Mouse (Mus musculus): ENCODE measurements around the gene Foxa3. TPM values are rescaled to one million over a fixed set of nuclear protein-coding genes. Genes with fewer than 3 reads are reported as not detected.

Gene Foxa3
- polyA plus RNA-seq, 1 experiment from 2014 or later: not detected

- H3K27ac ChIP-seq (ENCODE audit: low read depth, low read length): no peak overlapping the region
- no peak for ATAC-seq (ENCODE audit: low read depth)
- 82% methylated on average over 2 of the region's 2 CpGs for WGBS
Measured at GRCm38 (mm10) chr7:18986503-18986902, 36.8 kb downstream of the Foxa3 start.

GRCm38 (mm10) chr7:18978381-18978780 is 45.0 kb downstream of the Foxa3 start:
- 83% methylated on average over 9 of the region's 9 CpGs for WGBS
- Histone ChIP-seq H3K27ac (ENCODE audit: low read depth, low read length) (no peak overlapping the region), H3K27me3 (ENCODE audit: control insufficient read depth, insufficient read depth, low read length) (no peaks in the 10 kb centered on the region), H3K4me1 (ENCODE audit: control insufficient read depth, insufficient read depth, low read length) (no peaks in the 10 kb centered on the region), H3K36me3 (ENCODE audit: control insufficient read depth, insufficient read depth, low read length) (no peaks in the 10 kb centered on the region), H3K4me2 (ENCODE audit: low read depth, low read length) (no peak overlapping the region), H3K9ac (replicated peaks; ENCODE audit: low read depth, low read length) (no peak overlapping the region), H3K4me3 (ENCODE audit: low read depth, low read length) (no peak overlapping the region), H3K9me3 (ENCODE audit: control insufficient read depth, low read length) (no peaks in the 10 kb centered on the region)
- no peak for ATAC-seq (ENCODE audit: low read depth)

More at GRCm38 (mm10) chr7:18986503-18986902, 36.8 kb downstream of the Foxa3 start:
- Histone ChIP-seq H3K4me1 (ENCODE audit: control insufficient read depth, insufficient read depth, low read length) (peaks cover 4% of the 10 kb centered on the region; the same call in 1 of the 2 replicates), H3K27me3 (ENCODE audit: control insufficient read depth, insufficient read depth, low read length) (no peaks in the 10 kb centered on the region), H3K9me3 (ENCODE audit: control insufficient read depth, low read length) (no peaks in the 10 kb centered on the region), H3K9ac (replicated peaks; ENCODE audit: low read depth, low read length) (no peak overlapping the region), H3K4me3 (ENCODE audit: low read depth, low read length) (no peak overlapping the region), H3K4me2 (ENCODE audit: low read depth, low read length) (no peak overlapping the region), H3K36me3 (ENCODE audit: control insufficient read depth, insufficient read depth, low read length) (no peaks in the 10 kb centered on the region)

GRCm38 (mm10) chr7:18970956-18971355 is 52.4 kb downstream of the Foxa3 start:
- Histone ChIP-seq H3K27ac (ENCODE audit: low read depth, low read length) (no peak overlapping the region), H3K4me2 (ENCODE audit: low read depth, low read length) (no peak overlapping the region), H3K4me3 (ENCODE audit: low read depth, low read length) (no peak overlapping the region), H3K27me3 (ENCODE audit: control insufficient read depth, insufficient read depth, low read length) (no peaks in the 10 kb centered on the region), H3K4me1 (ENCODE audit: control insufficient read depth, insufficient read depth, low read length) (no peaks in the 10 kb centered on the region; the same call in 1 of the 2 replicates), H3K36me3 (ENCODE audit: control insufficient read depth, insufficient read depth, low read length) (no peaks in the 10 kb centered on the region), H3K9me3 (ENCODE audit: control insufficient read depth, low read length) (no peaks in the 10 kb centered on the region), H3K9ac (replicated peaks; ENCODE audit: low read depth, low read length) (no peak overlapping the region)
- 94% methylated on average over 3 of the region's 3 CpGs for WGBS
- no peak for ATAC-seq (ENCODE audit: low read depth)

- no peak overlapping the region for H3K27ac ChIP-seq (ENCODE audit: low read depth, low read length)
Measured at GRCm38 (mm10) chr7:18967603-18968002, 55.7 kb downstream of the Foxa3 start.

GRCm38 (mm10) chr7:18965312-18965711 is 58.0 kb downstream of the Foxa3 start:
- H3K4me3 ChIP-seq (ENCODE audit: low read depth, low read length): no peak overlapping the region
- no peaks in the 10 kb centered on the region for H3K27me3 ChIP-seq (ENCODE audit: control insufficient read depth, insufficient read depth, low read length)
- no peaks in the 10 kb centered on the region for H3K9me3 ChIP-seq (ENCODE audit: control insufficient read depth, low read length)
- no peak overlapping the region for H3K27ac ChIP-seq (ENCODE audit: low read depth, low read length)
- H3K36me3 ChIP-seq (ENCODE audit: control insufficient read depth, insufficient read depth, low read length): no peaks in the 10 kb centered on the region; the same call in 1 of the 2 replicates
- H3K4me1 ChIP-seq (ENCODE audit: control insufficient read depth, insufficient read depth, low read length): peaks cover 19% of the 10 kb centered on the region
- WGBS: 85% methylated on average over 5 of the region's 5 CpGs
- ATAC-seq (ENCODE audit: low read depth): no peak
- H3K9ac ChIP-seq (replicated peaks; ENCODE audit: low read depth, low read length): no peak overlapping the region
- no peak overlapping the region for H3K4me2 ChIP-seq (ENCODE audit: low read depth, low read length)

More at GRCm38 (mm10) chr7:18967603-18968002, 55.7 kb downstream of the Foxa3 start:
- no peak overlapping the region for H3K4me2 ChIP-seq (ENCODE audit: low read depth, low read length)
- no peak overlapping the region for H3K4me3 ChIP-seq (ENCODE audit: low read depth, low read length)
- WGBS: 10% methylated on average over 8 of the region's 8 CpGs
- no peaks in the 10 kb centered on the region for H3K36me3 ChIP-seq (ENCODE audit: control insufficient read depth, insufficient read depth, low read length)
- H3K9ac ChIP-seq (replicated peaks; ENCODE audit: low read depth, low read length): no peak overlapping the region
- ATAC-seq (ENCODE audit: low read depth): peak; percentile 65
- peaks cover 9% of the 10 kb centered on the region for H3K4me1 ChIP-seq (ENCODE audit: control insufficient read depth, insufficient read depth, low read length)
- no peaks in the 10 kb centered on the region for H3K27me3 ChIP-seq (ENCODE audit: control insufficient read depth, insufficient read depth, low read length)
- no peaks in the 10 kb centered on the region for H3K9me3 ChIP-seq (ENCODE audit: control insufficient read depth, low read length)

- H3K4me3 ChIP-seq (ENCODE audit: low read depth, low read length): no peak overlapping the region
- WGBS: 5% methylated on average over 19 of the region's 19 CpGs
- peaks cover 3% of the 10 kb centered on the region; the same call in 1 of the 2 replicates for H3K36me3 ChIP-seq (ENCODE audit: control insufficient read depth, insufficient read depth, low read length)
- H3K9me3 ChIP-seq (ENCODE audit: control insufficient read depth, low read length): no peaks in the 10 kb centered on the region
- no peak overlapping the region for H3K27ac ChIP-seq (ENCODE audit: low read depth, low read length)
- ATAC-seq (ENCODE audit: low read depth): no peak
- no peak overlapping the region for H3K9ac ChIP-seq (replicated peaks; ENCODE audit: low read depth, low read length)
- peaks cover 19% of the 10 kb centered on the region for H3K4me1 ChIP-seq (ENCODE audit: control insufficient read depth, insufficient read depth, low read length)
- no peaks in the 10 kb centered on the region for H3K27me3 ChIP-seq (ENCODE audit: control insufficient read depth, insufficient read depth, low read length)
- no peak overlapping the region; the same call in 1 of the 2 replicates for H3K4me2 ChIP-seq (ENCODE audit: low read depth, low read length)
Measured at GRCm38 (mm10) chr7:18963294-18963843, 60.0 kb downstream of the Foxa3 start.

Other genes starting within 250 kb of the Foxa3 start
- gene Psg19, start 225.0 kb downstream of the Foxa3 start, polyA plus RNA-seq (2014; fragmentation: Nextera tagmentation; extraction: Ambion mirVana): not detected in 2 replicates
- gene Psg17, start 201.9 kb downstream of the Foxa3 start, polyA plus RNA-seq (2014; fragmentation: Nextera tagmentation; extraction: Ambion mirVana): 0.12 TPM in 1 of 2 replicates, not detected in the other
- gene Mill2, start 183.6 kb downstream of the Foxa3 start, polyA plus RNA-seq (2014; fragmentation: Nextera tagmentation; extraction: Ambion mirVana): 0.46 TPM in 1 of 2 replicates, not detected in the other
- 18.3 and 18.7 TPM in 2 replicates for gene Pglyrp1, start 152.2 kb downstream of the Foxa3 start, polyA plus RNA-seq (2014; fragmentation: Nextera tagmentation; extraction: Ambion mirVana)
- gene Ccdc61, start 113.1 kb downstream of the Foxa3 start, polyA plus RNA-seq (2014; fragmentation: Nextera tagmentation; extraction: Ambion mirVana): 17.6 and 20.2 TPM in 2 replicates
- 17.1 and 18.4 TPM in 2 replicates for gene Nova2, start 97.7 kb downstream of the Foxa3 start, polyA plus RNA-seq (2014; fragmentation: Nextera tagmentation; extraction: Ambion mirVana)
- gene Nanos2, start 36.1 kb downstream of the Foxa3 start, polyA plus RNA-seq (2014; fragmentation: Nextera tagmentation; extraction: Ambion mirVana): 0.84 and 1.1 TPM in 2 replicates
- 6.0 and 6.9 TPM in 2 replicates for gene Mypop, start 32.3 kb downstream of the Foxa3 start, polyA plus RNA-seq (2014; fragmentation: Nextera tagmentation; extraction: Ambion mirVana)
- 29.7 and 30.3 TPM in 2 replicates for gene Irf2bp1, start 19.5 kb downstream of the Foxa3 start, polyA plus RNA-seq (2014; fragmentation: Nextera tagmentation; extraction: Ambion mirVana)
- 16.8 and 16.9 TPM in 2 replicates for gene Sympk, start 839 bp upstream of the Foxa3 start, polyA plus RNA-seq (2014; fragmentation: Nextera tagmentation; extraction: Ambion mirVana)
- not detected in 2 replicates for gene Rsph6a, start 31.2 kb upstream of the Foxa3 start, polyA plus RNA-seq (2014; fragmentation: Nextera tagmentation; extraction: Ambion mirVana)
- gene Dmwd, start 52.7 kb upstream of the Foxa3 start, polyA plus RNA-seq (2014; fragmentation: Nextera tagmentation; extraction: Ambion mirVana): 30.2 and 35.2 TPM in 2 replicates
- 7.1 and 9.4 TPM in 2 replicates for gene Dmpk, start 60.3 kb upstream of the Foxa3 start, polyA plus RNA-seq (2014; fragmentation: Nextera tagmentation; extraction: Ambion mirVana)
- 1.3 and 2.4 TPM in 2 replicates for gene Six5, start 71.1 kb upstream of the Foxa3 start, polyA plus RNA-seq (2014; fragmentation: Nextera tagmentation; extraction: Ambion mirVana)
- gene Gm4969, start 94.8 kb upstream of the Foxa3 start, polyA plus RNA-seq (2014; fragmentation: Nextera tagmentation; extraction: Ambion mirVana): 5.9 and 9.9 TPM in 2 replicates
- gene Fbxo46, start 96.3 kb upstream of the Foxa3 start, polyA plus RNA-seq (2014; fragmentation: Nextera tagmentation; extraction: Ambion mirVana): 11.6 and 13.1 TPM in 2 replicates
- 18.6 and 21.2 TPM in 2 replicates for gene Qpctl, start 125.8 kb upstream of the Foxa3 start, polyA plus RNA-seq (2014; fragmentation: Nextera tagmentation; extraction: Ambion mirVana)
- 94.1 and 110 TPM in 2 replicates for gene Snrpd2, start 126.2 kb upstream of the Foxa3 start, polyA plus RNA-seq (2014; fragmentation: Nextera tagmentation; extraction: Ambion mirVana)
- gene Gipr, start 142.6 kb upstream of the Foxa3 start, polyA plus RNA-seq (2014; fragmentation: Nextera tagmentation; extraction: Ambion mirVana): 0.75 and 1.8 TPM in 2 replicates
- 3.5 and 4.0 TPM in 2 replicates for gene Eml2, start 152.9 kb upstream of the Foxa3 start, polyA plus RNA-seq (2014; fragmentation: Nextera tagmentation; extraction: Ambion mirVana)
- 2.9 and 3.4 TPM in 2 replicates for gene Gpr4, start 189.0 kb upstream of the Foxa3 start, polyA plus RNA-seq (2014; fragmentation: Nextera tagmentation; extraction: Ambion mirVana)
- 36.6 and 37.6 TPM in 2 replicates for gene Opa3, start 204.8 kb upstream of the Foxa3 start, polyA plus RNA-seq (2014; fragmentation: Nextera tagmentation; extraction: Ambion mirVana)
- 17.4 and 40.9 TPM in 2 replicates for gene Vasp, start 248.3 kb upstream of the Foxa3 start, polyA plus RNA-seq (2014; fragmentation: Nextera tagmentation; extraction: Ambion mirVana)

Data from neural tube, embryonic 14.5 days (tissue).